Mouse (Mus musculus): ENCODE measurements around the gene Rsph10b. TPM values are rescaled to one million over a fixed set of nuclear protein-coding genes. Genes with fewer than 3 reads are reported as not detected.
"Not testable (repeated sequence)": the region's sequence is repeated elsewhere in the genome, so short reads cannot be mapped to it uniquely, and the experiment has no call there.

Gene Rsph10b
- total RNA-seq, 1 experiment from 2014 or later, result not detected

DNA sequence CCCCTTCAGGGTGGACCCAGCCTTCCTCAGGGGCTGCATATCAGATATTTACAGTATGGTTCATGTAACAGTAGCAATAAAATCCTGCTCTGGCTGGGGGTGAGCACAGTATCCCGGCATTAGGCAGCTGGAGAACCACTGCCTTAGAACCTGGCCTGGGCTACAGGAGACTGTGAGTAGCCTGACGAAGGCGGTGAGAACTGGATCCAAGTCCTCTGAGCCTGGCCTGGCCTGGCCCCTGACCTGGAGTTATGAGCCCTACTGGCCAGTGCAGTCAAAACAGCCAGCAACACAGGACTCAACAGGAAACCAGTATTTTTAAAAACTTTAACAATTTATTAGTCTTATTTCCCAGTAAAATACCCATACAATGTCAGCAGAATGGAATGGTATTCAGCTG is 54.8 kb downstream of the Rsph10b start:
- no peak for ATAC-seq (replicated peaks; ENCODE audit: low read depth, poor library complexity, severe bottlenecking)

DNA sequence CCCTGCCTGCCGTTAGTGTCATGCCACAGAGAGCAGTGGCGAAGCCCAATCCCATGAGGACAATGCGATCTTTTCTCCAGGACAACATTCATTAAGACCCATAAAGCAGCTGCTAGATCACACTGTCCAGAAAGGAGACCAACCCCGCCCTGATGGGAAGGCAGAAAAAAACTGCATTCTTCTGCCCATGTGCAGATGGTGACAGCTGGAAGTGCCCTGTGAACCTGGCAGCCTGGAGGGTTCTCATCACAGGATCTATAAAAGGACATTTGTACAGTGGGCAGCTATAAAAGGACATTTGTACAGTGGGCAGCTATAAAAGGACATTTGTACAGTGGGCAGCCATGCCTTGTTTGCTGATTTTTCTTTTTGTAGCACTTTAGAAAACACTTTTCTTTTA is 56.2 kb downstream of the Rsph10b start:
- ATAC-seq (replicated peaks; ENCODE audit: low read depth, poor library complexity, severe bottlenecking), result no peak

DNA sequence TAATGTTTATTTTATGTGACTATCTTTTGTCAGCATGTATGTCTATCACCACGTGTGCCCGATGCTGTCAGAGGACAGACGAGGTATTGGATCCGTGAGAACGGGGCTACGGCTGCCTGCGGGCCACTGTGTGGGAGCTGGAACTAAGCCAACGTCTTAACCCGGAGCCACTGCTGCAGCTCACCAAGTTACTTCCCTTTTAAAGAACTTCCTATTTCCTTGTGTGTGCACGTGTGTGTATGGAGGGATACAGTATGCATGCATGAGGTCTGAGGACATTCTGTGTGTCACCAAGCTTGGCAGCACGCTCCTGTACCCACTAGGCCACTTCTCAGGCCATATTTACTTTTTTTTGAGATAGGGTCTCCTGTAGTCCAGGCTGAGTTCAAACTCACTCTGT is 57.3 kb downstream of the Rsph10b start:
- peak; percentile 98 for ATAC-seq (replicated peaks; ENCODE audit: low read depth, poor library complexity, severe bottlenecking)

DNA sequence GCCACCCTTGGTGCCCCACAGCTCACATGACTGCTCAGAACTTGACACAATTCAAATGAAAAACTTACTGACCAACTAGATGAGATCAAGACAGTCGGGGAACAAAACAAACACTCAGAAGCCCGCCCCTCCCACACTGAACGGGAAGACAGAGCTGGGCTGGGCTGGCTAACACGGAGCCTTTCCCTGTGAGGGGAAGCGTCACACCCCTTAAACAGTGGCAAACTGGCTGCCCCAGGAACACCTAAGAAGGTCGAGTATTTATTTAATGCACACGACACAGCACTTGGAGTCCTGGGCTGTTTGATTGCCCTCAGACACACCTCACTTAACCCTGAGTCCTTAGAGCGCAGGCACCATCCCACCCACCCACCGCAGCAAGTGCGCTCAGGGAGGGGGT is 59.8 kb downstream of the Rsph10b start:
- no peak for ATAC-seq (replicated peaks; ENCODE audit: low read depth, poor library complexity, severe bottlenecking)

DNA sequence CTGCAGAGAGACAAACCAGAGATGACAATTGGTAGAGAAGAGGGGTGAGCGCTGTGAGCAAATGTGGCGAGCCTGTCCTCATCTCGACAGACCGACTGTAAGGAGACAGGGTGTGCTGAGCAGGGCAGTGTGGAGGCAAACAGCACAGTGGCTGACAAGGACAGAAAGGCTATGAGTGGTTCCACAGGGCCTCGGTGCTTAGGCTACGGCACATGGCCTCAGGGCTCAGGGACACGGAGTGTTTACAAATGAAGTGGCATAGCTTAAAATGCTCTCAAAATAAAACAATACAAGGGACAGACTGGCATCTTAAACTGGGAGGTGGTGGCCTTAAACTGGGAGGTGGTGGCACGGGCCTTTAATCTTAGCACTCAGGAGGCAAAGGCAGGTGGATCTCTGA is 60.4 kb downstream of the Rsph10b start:
- ATAC-seq (replicated peaks; ENCODE audit: low read depth, poor library complexity, severe bottlenecking), result no peak

DNA sequence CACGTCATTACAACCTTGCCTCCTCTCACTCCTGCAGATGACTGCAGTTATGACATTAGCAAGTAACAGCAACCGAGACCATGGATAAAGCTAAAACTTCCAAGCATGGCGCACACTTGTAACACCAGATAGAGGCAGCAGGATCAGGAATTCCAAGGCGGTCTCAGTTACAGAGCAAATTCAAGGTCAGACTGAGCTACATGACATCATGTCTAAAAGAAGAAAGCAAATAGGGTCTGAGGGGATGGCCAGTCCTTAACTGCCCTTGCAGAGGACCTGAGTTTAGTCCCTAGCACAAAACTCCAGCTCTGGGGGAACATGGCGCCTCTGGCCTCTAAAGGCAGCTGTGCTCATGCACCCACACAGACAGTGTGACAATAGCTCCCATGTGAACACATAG is 61.0 kb downstream of the Rsph10b start:
- ATAC-seq (replicated peaks; ENCODE audit: low read depth, poor library complexity, severe bottlenecking), result no peak

DNA sequence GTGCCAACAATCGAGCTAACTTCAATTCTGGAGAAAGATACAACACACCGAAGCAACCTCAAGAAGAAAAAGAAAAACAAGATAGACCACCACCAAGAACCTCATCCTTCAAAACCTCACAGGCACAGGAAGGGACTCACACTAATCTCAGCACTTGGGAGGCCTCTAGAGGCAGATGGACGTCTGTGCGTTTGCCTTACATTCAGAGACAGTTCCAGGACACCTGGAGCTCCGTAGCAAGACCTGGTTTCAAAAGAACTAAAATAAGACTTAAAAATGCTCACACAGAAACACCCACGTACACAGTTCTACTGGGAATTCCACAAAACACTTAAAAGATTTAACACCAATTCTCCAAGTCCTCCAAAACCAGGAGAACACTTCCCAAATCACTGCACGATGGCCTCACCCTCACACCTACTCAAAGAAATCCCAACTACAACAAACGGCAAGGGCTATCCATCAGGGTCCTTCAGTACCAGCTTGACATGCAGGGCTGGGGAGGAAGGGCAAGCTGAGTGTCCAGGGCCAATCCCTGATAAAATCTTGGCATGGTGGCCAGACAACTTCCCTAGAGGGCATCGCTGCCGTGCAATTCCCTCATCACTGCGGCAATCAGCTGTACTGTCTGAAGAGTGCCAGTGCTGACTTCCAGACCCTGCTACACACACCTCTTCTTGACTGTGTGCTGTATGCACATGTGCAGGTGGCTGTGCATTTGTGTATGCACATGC is 62.0 kb downstream of the Rsph10b start:
- no peak for ATAC-seq (replicated peaks; ENCODE audit: low read depth, poor library complexity, severe bottlenecking)

DNA sequence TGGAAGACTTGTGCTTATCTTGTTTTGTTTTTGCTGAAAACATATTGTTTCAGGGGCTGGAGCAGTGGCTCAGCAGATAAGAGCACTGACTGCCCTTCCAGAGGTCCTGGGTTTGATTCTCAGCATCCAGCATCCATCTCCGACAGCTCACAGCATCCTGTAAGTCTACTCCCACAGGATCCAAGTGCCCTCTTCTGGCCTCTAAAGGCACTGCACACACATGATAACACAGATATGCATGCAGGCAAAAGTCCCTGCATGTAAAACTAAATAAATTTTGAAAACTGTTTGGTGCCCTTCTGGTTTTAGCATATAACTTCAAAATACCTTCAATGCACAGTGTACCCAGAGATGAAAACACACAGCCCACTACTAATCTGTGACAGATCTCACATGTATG is 66.6 kb downstream of the Rsph10b start:
- ATAC-seq (replicated peaks; ENCODE audit: low read depth, poor library complexity, severe bottlenecking), result no peak

DNA sequence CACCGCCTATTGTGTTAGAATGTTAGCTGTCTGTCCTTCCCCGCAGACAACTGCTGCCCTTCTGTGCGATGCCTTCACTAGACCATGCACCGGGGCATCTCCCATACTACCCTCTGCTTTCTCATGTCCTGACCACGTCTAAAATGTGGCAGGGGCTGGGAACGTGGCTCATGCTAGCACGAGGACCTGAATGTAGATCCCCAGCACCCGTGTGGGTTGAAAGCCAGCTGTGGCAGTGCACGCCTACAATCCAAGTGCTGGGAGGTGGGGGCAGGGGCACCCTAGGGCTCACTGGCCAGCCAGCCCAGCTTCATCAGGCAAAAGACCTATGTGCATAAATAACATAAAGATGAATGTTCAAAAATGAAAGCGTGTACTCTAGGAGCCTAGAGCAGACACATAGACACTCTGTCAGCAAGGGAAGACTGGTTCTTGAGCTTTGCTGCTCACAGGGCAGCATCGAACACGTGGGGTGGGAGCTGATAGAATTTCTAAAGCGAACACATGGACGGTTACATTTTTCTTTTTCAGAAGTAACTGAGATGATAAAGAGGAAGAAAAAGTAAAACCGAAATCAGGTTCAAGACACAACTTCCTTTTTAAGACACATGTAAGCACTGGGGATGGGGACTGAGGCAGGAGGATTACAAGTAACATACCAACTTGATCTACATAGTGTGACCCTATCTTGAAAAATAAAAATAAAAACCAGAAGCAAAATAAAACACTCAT is 69.8 kb downstream of the Rsph10b start:
- peak; percentile 72 for ATAC-seq (replicated peaks; ENCODE audit: low read depth, poor library complexity, severe bottlenecking)

DNA sequence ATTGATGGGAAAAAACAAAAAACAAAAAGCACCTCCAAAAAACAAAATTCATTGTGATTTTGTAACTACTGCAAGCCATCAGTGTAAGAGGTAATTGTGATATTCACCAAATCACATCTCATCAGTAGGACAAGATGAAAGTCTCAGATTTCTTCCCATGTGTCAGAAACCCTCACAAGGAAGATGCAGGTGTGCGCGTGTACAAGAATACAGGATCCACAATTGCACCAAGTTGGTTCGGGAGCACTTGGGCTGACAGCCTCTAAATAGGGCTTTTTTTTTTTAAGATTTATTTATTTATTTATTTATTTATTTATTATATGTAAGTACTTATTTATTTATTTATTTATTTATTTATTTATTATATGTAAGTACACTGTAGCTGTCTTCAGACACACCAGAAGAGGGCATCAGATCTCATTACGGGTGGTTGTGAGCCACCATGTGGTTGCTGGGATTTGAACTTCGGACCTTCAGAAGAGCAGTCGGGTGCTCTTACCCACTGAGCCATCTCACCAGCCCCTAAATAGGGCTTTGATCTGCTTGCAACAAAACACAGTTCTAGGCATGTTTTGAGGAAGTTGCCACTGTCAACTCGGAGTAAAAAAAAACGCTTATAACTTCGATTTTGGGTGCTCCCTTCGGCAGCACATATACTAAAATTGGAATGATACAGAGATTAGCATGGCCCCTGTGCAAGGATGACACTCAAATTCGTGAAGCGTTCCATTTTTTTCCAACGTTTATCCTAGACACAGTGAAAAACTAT is 80.7 kb downstream of the Rsph10b start:
- ATAC-seq (replicated peaks; ENCODE audit: low read depth, poor library complexity, severe bottlenecking), result not testable (repeated sequence)

DNA sequence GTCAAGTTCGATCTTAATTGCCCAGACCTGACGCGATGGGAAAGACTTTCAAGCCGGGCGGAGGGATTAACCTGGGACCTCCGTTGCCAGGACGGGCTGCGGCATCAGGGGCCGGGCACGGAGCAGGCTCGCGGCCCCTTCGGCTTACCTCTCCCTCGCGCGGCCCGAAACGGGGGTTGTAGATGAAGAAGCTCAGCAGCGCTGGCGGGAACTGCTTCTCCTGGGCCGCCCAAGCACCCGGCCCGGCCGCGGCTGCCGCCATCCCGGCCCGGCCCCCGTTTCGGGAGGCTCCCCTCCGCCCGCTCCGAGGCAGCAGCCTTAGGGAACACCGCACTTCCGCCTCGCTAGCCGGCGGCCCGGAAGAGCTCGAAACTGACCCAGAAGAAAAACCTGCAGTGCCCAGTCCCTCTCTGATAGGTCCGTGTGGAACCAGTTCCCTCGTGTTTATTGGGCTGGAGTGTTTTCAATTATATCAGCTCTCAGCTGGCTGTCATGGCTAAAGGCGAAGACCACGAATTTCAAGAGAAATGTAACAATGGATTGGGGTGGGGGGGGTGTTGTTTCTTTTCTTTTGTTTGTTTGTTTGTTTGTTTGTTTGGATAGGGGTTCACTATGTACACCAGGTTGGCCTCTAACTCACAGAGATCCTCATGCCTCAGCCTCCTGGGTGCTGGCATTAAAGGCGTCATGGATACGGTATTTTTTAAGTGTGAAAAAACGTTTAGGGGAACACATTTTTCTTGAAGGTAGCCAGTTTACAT is 81.9 kb downstream of the Rsph10b start, which contains the start of gene Ccz1:
Ccz1 (minus strand) TSS at position 327 of the 761 bp plus-strand sequence.
- ATAC-seq (replicated peaks; ENCODE audit: low read depth, poor library complexity, severe bottlenecking), result peak; percentile 100

DNA sequence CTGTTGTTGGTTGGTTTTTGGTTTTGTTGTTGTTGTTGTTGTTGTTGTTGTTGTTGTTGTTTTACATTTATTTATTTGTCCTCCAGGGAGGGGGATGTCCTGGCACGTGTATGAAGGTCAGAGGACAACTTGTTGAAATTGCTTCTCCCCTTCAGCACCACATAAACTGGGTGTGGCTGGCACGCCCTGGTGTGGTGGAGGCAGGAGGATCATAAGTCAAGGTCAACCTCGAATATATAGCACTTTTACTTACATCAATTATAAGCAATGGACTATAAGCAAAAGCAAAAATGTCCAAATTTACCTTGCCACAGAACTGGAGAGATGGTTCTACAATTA is 82.4 kb downstream of the Rsph10b start:
- ATAC-seq (replicated peaks; ENCODE audit: low read depth, poor library complexity, severe bottlenecking), result no peak

DNA sequence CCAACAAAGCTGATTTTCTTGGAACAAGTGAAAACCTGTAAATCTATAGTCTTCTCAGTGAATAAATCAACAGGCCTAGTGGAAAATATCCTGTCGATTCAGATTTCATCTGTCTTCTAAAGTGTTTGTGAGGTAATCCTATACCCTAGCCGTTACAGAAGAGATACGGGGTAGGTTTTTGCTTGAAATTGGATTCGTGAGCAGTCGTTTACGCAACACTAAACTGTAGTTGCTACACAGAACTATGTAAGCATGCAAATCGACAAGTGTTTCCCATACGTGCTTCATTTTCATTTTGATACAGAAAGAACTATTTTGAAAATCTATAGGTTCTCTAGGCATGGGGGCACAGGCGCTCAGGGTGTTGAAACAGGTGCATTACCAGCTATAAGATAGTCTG is 83.0 kb downstream of the Rsph10b start:
- no peak for ATAC-seq (replicated peaks; ENCODE audit: low read depth, poor library complexity, severe bottlenecking)

DNA sequence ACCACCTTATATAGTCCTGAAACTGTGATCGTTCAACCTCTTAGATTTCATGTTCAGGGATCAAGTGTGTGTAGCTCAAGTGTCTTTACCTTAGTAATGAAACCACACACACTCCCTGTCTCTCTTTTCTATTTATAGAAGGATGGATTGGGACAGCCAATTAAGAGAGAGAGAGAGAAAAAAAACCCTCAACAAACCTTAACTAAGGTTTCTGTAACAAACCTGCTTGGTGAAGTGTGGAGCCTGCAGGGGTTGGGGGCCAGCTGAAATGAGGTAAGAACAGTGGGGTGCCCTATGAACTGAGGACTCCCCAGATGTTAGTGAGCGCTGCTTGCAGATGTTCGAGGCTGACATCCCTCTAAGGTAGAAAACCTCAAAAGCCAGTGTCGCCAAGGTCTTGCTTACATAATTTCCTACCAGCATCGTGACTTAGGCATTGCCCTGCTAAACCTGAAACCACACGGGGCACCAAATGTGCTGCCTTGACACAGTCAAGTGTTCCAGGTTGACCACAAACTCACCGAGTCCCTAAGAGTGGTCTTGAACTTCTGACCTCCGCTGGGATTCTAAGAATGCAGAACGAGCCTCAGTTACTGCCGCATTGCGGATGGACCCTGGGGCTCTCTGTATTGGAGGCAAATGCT is 93.9 kb downstream of the Rsph10b start, which contains the start of gene Ocm:
Ocm (minus strand) TSS at position 51 of the 644 bp plus-strand sequence.
- ATAC-seq (replicated peaks; ENCODE audit: low read depth, poor library complexity, severe bottlenecking), result 0 out of 2 replicates have a peak, but pooled peaks have one; percentile 25

DNA sequence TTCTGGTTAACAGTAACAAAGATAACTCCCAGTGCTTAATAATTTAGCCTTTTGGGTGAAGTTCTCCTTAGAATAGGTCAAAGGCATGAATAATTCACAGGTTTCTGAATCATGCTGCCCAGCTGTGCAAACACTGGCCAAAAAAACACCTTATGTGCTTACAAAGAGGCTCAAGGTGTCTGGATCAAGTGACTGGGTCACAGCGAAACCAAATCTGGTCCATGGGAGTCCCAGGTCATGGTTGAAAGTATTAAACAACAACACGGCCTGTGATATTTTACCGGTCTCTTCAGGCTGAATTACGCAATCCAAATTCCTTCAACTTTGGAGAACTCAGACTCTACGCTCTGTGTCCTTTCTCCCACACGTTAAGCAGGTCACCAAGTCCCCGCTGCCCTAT is 99.7 kb downstream of the Rsph10b start:
- no peak for ATAC-seq (replicated peaks; ENCODE audit: low read depth, poor library complexity, severe bottlenecking)

DNA sequence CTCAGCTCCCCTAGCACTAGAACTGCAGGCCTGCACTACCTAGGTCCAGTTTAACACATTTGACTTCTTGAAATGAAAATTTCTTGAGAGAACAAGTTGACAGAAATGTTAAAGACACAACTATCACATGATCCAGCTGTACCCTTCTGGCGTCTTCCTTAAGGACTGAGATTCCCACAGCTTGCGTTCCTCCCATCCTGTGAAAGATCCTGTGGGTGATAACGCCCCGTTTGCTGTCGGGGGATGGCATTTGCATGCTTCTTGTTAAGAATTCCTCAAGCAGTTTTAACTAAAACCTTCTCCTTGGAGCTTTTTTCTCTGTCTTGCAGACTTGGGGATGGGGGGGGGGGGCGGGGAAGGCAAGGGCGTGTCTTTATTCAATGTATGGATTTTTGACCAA is 101.7 kb downstream of the Rsph10b start:
- no peak for ATAC-seq (replicated peaks; ENCODE audit: low read depth, poor library complexity, severe bottlenecking)
